Mouse (Mus musculus) hindlimb bud, embryonic 11.5 days (tissue): ENCODE data around the gene Trappc3l.
"Not testable (repeated sequence)": the region's sequence is repeated elsewhere in the genome, so short reads cannot be mapped to it uniquely, and the experiment has no call there.

Experiments
- DNase-seq: peaks from one replicate; pipeline ENCODE4 v3.0.0-alpha.2; 2012; ENCODE audit warnings: low read depth, low spot score; ENCODE audit errors: extremely low spot score

Trappc3l gene

DNA sequence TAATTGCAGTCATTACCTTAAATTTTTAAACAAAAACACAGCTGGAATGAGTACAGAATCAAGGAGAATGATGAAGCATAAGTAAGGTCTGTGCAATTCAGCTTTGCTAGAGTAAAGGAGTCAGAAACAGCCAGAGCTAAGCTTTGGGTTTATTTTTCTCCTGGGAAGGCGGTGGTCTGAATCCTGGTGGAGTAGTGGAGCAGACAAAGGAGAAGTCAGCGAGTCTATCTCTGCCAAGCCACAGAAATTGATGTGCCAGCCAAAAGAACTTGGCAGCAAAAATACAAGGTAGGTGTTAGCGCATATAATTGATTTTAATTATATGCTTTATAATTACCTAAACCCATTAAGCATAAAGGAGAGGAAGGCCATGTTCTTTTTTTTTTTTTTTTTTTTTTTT is at the start of gene Trappc3l:
Gene Trappc3l, plus strand, starts transcription at position 197 of the 400 bp plus-strand sequence.
- no peak for DNase-seq

- not testable (repeated sequence) for DNase-seq
Observed at GRCm38 (mm10) chr10:33996686-33997085, 40.7 kb upstream of the Trappc3l start.

GRCm38 (mm10) chr10:33998397-33998796 is 39.0 kb upstream of the Trappc3l start:
- DNase-seq: no peak

DNA sequence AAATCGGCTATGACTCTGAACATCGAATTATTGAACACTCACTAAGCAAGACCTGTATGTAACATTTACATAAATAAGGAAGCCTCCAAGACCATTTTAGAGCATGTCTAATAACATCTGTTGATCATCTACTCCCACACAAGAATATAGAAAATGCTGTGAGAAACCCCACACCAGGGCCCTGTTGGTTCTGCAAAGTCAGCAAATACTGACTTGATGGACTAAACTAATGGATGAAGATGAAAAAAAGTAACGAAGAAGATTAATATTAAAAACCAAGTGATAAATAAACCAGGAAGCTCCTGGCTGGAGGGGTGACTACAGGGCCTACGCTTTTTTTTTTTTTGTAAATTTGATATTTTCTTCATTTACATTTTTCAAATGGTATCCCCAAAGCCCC is 24.8 kb upstream of the Trappc3l start:
- DNase-seq: no peak

DNA sequence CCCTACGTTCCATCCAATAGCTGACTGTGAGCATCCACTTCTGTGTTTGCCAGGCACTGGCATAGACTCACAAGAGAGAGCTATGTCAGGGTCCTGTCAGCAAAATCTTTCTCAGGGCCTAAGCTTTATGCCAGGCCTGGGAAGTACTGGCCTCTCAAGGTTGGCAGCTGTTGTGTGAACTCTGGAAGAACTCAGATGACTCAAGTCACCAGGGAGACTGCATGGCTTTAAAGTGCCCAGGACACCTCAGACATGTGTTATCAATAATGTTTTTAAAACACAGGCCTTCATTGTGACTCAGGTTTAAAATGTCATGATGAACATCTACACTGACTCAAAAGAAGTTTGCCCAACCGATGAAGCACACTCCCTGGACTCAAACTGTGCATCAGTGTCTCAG is 24.2 kb upstream of the Trappc3l start:
- DNase-seq: no peak

- DNase-seq: no peak
Observed at GRCm38 (mm10) chr10:34018746-34019301, 18.6 kb upstream of the Trappc3l start.

- DNase-seq: peak; percentile 86
Observed at GRCm38 (mm10) chr10:34019302-34020075, 17.9 kb upstream of the Trappc3l start, which contains the start of gene Rwdd1. Rwdd1 (minus strand) TSS chr10:34019624.

- no peak for DNase-seq
Observed at GRCm38 (mm10) chr10:34030322-34030721, 7.1 kb upstream of the Trappc3l start.

GRCm38 (mm10) chr10:34033630-34034305 is 3.6 kb upstream of the Trappc3l start:
- DNase-seq: no peak

DNA sequence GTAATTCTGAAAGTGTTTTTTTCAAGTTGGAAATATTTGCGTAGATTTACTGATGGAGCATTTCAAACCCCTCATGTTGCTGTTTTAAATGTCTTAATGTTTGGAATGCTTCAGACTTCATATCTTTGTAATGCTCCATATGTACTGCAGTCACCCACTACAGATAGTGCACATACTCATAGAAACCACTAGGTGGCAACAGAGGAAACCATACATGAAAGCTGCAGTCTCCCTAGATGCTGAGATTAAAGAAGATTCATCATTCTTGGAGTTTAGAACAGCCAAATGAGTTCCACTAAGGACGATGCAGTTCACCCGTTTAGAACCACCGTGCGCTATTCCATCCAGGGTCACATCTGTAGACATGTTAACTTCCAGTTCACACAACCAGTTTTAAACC is 810 bp upstream of the Trappc3l start:
- no peak for DNase-seq

DNA sequence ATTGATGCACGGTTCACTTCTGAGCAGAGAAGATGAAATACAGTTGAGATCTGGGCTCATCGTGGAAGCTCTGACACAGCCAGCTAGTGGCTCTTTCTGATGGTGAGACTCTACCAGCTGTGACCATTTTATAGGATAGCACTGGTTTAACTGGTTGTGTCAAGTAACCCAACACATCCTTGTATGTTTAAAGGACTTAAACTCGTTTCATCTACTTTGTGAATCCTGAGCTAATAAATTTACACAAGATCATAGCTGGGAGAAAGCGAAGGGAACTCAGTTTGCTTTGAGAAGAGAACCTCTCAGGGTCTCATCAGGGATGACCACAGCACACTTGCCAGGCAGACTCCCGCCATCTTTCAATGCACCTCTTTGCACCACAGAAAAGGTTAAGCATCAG is 6.8 kb downstream of the Trappc3l start, which contains the start of gene Calhm4:
Gene Calhm4, minus strand, starts transcription at position 101 of the 400 bp plus-strand sequence.
- no peak for DNase-seq

GRCm38 (mm10) chr10:34053987-34054386 is 16.6 kb downstream of the Trappc3l start:
- no peak for DNase-seq

DNA sequence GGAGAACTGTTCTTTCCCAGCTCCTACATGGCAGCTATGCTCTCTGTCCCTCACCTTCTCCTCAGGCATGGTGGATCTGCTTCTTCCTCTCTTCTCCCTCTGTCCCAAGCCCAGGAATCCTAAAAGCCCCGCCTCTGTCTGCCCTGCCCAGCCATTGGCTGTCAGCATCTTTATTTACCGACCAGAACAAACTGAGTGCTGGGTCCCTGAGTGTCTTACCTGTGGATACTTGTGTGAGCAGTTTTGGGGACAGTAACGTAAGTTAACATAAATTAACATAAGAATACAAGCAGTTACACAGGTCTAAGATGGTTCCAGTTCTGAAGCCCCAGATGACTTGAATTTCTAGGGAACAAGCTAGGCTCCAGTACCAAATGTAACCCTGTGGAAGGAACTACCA is 29.2 kb downstream of the Trappc3l start:
- DNase-seq: no peak

DNA sequence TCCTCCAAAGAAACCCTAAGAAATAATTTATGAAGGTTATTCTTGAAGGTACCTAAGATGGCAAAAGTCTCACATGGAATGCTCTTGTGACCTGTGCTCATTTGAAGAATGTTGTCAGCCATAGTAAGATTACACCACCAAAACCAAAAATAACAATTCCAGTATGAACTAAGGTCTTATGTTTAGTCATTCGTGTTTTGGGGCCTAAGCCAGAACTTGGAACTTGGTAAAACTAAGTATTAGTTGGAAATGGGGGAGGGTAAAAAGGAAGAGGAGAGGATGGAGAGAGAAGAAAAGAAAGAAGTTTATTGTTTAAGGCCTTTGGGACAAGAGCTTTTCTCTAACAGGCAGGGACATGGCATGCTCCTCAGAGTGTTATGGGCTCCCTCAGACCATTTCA is 32.2 kb downstream of the Trappc3l start:
- no peak for DNase-seq

GRCm38 (mm10) chr10:34070999-34071492 is 33.6 kb downstream of the Trappc3l start:
- no peak for DNase-seq

GRCm38 (mm10) chr10:34071650-34072049 is 34.3 kb downstream of the Trappc3l start:
- no peak for DNase-seq

DNA sequence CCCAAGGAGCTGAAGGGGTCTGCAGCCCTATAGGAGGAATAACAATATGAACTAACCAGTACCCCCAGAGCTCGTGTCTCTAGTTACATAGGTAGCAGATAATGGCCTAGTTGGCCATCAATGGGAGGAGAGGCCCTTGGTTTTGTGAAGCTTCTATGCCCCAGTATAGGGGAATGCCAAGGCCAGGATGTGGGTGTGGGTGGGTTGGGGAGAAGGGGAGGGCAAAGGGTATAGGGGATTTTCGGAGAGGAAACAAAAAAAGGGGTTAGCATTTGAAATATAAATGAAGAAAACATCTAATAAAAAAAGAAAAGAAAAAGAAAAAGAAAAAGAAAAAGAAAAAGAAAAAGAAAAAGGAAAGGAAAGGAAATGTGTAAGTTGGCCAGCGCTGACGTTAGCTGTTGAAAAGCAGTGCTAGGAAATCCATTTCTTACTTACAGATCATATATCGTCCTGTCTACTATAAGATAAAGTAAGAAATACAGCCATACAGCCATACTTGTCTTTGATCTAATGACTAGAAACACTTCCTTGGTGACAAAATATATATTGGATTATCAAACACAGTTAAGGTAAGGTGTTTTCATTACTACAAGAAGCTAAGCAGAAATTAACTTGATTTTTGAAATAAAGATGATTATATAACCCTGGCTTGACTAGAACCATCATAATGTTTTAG is 37.3 kb downstream of the Trappc3l start:
- DNase-seq: no peak

GRCm38 (mm10) chr10:34086514-34086913 is 49.1 kb downstream of the Trappc3l start:
- DNase-seq: no peak

DNA sequence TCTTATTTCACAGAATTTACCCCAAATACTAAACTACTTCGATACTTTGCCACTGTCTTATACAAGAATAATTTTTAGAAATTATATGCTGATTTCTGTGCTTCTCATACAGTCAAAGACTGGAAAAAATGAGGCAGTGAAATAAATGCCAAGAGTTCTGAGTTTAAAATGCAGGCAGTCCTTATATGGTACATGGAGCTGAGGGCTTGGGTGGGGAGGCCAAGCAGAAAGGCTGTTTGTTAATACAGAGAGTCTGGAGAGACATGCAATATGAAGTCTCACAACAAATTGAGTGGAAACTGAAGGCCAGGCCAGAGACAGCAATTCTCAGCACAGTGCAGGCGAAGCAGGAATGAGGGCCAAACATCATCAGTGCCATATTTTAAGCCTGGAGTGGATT is 51.1 kb downstream of the Trappc3l start:
- no peak for DNase-seq

- DNase-seq: no peak
Observed at GRCm38 (mm10) chr10:34089517-34089916, 52.1 kb downstream of the Trappc3l start.

- no peak for DNase-seq
Observed at GRCm38 (mm10) chr10:34090481-34090880, 53.1 kb downstream of the Trappc3l start.
